Mouse (Mus musculus): Measurements from ENCODE around the gene Gm21698. TPM values are rescaled to one million over a fixed set of nuclear protein-coding genes. Genes with fewer than 3 reads are reported as not detected.
"Not testable (repeated sequence)": the region's sequence is repeated elsewhere in the genome, so short reads cannot be mapped to it uniquely, and the experiment has no call there.

Gm21698 gene
- polyA plus RNA-seq, 1 experiment from 2014 or later = not detected

DNA sequence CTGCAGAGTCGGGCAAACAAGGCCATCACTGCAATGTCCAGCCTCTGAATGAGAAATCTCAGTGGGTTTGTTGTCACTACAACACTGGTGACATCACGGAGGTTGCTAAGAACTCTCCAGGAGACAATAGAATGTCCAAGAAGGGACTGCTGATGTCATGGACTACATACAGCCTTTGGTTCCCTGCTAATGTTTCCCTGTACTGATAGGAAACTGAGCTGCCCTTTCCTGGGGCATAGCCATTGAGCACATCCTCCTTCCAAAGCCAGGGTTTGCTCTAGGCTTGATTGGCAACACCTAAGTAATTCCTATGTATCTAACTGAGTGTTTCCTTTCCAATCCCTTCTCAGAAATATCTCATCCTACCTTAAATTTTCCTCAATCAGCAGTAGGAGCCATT is 46.2 kb downstream of the Gm21698 start, which contains the start of gene Gm21663:
TSS of gene Gm21663 (minus strand) at position 101 of the 400 bp plus-strand sequence.
- H3K27ac ChIP-seq (ENCODE audit: low read length); H3K4me3 ChIP-seq (ENCODE audit: low read length); ATAC-seq (ENCODE audit: low FRiP score, low TSS enrichment); H3K27me3 ChIP-seq (ENCODE audit: insufficient read depth, low read length); H3K36me3 ChIP-seq (ENCODE audit: insufficient read depth, low read length); H3K4me1 ChIP-seq (ENCODE audit: insufficient read depth, low read length); H3K4me2 ChIP-seq (replicated peaks; ENCODE audit: low read depth, low read length); H3K9me3 ChIP-seq (ENCODE audit: low read length); H3K9ac ChIP-seq (replicated peaks; ENCODE audit: low read length): not testable (repeated sequence)
- 62% methylated on average over 2 of the region's 2 CpGs for WGBS

Other genes starting within 250 kb of the Gm21698 start
- gene Actr3b, start 228.7 kb downstream of the Gm21698 start, polyA plus RNA-seq (2015; fragmentation: Nextera tagmentation; extraction: Ambion mirVana) = 4.9 and 6.2 TPM in 2 replicates
- gene Gm21663, start 46.3 kb downstream of the Gm21698 start, polyA plus RNA-seq (2015; fragmentation: Nextera tagmentation; extraction: Ambion mirVana) = not detected in 2 replicates
- not detected in 2 replicates for gene Gm21671, start 34.2 kb downstream of the Gm21698 start, polyA plus RNA-seq (2015; fragmentation: Nextera tagmentation; extraction: Ambion mirVana)
- 0.05 TPM in 1 of 2 replicates, not detected in the other for gene Gm21680, start 16.0 kb downstream of the Gm21698 start, polyA plus RNA-seq (2015; fragmentation: Nextera tagmentation; extraction: Ambion mirVana)
- gene Gm1979, start 16.1 kb upstream of the Gm21698 start, polyA plus RNA-seq (2015; fragmentation: Nextera tagmentation; extraction: Ambion mirVana) = not detected in 2 replicates
- not detected in 2 replicates for gene Gm5862, start 34.3 kb upstream of the Gm21698 start, polyA plus RNA-seq (2015; fragmentation: Nextera tagmentation; extraction: Ambion mirVana)
- not detected in 2 replicates for gene Speer4a, start 50.9 kb upstream of the Gm21698 start, polyA plus RNA-seq (2015; fragmentation: Nextera tagmentation; extraction: Ambion mirVana)
- gene Gm7347, start 69.9 kb upstream of the Gm21698 start, polyA plus RNA-seq (2015; fragmentation: Nextera tagmentation; extraction: Ambion mirVana) = not detected in 2 replicates
- gene Gm10471, start 100.6 kb upstream of the Gm21698 start, polyA plus RNA-seq (2015; fragmentation: Nextera tagmentation; extraction: Ambion mirVana) = not detected in 2 replicates
- not detected in 2 replicates for gene 5031410I06Rik, start 116.7 kb upstream of the Gm21698 start, polyA plus RNA-seq (2015; fragmentation: Nextera tagmentation; extraction: Ambion mirVana)
- 0.06 TPM in 1 of 2 replicates, not detected in the other for gene Gm10220, start 132.8 kb upstream of the Gm21698 start, polyA plus RNA-seq (2015; fragmentation: Nextera tagmentation; extraction: Ambion mirVana)

Data from kidney, embryonic 16.5 days (tissue).